Mouse (Mus musculus) monocyte, adult 2 months (primary cell): ENCODE results near the gene Cerk.
"Not testable (repeated sequence)": the region's sequence is repeated elsewhere in the genome, so short reads cannot be mapped to it uniquely, and the experiment has no call there.

ENCODE experiments used
- DNase-seq, 2 experiments: peaks; one replicate each; pipeline ENCODE4 v3.0.0; 2022; ENCODE audit warnings: low spot score in 2 of 2, low read depth in 1 of 2

Gene Cerk

DNA sequence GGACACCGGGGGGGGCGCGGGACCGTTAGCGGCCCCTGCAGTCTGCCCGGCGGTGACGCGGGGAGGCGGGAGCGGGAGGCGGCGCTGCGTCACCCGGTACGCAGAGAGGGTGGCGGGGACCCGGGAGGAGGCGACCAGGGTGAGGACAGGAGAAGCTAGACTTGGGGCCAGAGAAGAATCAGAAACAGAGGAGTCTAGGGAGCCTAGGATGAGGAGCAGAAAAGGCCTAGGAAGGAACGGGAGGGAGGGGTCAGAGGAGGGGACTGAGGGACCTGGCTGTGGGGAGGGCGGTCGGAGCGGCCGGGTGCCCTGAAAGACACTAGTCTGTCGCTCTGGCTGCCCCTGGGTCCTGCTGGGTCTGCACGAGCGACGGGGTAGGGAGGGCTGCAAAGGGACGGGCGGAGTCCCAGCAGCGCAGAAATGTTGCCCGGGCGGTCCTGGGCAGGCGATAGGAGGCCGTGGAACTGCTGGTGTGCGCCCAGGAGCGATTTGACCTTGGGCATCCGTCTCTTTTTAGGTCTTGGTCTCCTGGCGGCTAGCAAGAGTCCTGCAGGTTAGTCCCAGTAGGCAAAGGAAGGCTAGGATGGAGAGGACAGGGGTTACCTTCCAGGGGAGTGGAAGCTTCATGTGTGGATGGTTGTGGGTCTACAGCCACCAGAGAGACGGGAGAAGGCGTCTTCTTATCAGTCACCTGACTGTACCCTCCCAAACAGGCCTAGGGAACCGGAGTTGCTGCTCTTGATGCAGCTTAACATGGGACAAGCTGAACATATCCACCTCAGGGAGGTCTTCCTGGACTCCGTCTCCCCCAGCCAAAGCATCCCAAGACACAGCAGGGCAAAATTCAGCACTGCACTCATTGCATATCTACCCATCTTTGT, at the start of gene Cerk:
Cerk (minus strand) TSS at position 453 of the 881 bp plus-strand sequence.
- DNase-seq, result no peak

- DNase-seq, result no peak
Measured at GRCm38 (mm10) chr15:86234517-86235441, 48.8 kb upstream of the Cerk start.

DNA sequence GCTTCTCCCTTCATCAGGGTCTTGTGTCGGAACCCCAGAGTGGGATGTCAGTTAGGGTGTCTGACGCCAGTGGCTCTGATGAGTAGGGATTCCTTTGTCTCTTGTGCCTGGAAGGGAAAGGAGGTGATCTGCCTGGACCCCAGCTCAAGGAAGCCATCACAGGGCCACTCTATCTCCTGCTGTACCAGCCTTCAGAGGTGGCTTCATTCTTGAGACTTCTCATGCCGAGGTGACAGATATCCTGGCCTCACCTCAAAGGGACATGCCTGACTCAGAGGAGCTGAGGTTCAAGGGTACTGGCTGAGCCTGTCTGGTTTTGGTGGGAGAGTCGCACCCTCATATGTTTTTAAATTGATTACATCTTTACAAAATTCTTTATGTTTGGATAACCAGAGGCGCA, 48.1 kb upstream of the Cerk start:
- DNase-seq, result no peak

- no peak for DNase-seq
Measured at GRCm38 (mm10) chr15:86231831-86232512, 46.0 kb upstream of the Cerk start.

DNA sequence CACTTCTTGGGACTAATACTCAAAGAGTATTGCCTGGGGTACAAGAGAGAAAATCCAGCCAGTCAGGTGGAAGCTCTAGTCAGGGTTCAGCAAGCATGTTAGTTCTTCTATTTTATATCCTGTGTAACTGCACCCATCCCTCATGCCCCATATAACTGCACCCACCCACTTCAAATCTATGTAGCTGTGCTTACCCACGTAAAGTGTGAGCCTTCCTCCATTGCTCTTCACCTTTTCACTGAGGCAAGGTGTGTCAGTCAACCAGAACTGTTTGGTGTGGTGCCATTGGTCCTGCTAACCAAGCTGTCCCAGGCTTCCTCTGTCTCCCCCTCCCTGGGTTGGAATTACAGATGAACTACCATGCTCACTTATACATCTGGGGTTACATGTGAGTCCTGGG, 45.2 kb upstream of the Cerk start:
- DNase-seq, result no peak

DNA sequence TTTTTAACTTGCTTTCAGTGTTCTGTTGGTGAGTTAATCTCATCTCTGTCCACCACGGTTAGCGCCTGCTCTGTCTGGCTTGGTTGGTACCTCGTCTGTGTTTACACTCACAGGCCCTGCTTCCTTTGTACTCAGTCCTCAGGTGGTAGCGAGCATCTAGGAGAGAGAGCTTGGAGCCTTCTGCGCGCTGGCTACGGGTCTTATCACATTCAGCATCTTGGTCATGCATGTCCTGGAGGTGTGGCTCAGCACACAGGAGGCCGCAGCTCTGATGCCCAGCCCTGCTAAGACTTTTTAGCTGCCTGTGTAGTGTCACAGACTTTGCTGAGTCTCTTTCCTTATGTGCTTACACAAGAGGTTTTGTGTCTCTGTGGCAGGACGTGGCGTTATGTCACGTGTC, 43.7 kb upstream of the Cerk start:
- DNase-seq, result no peak

DNA sequence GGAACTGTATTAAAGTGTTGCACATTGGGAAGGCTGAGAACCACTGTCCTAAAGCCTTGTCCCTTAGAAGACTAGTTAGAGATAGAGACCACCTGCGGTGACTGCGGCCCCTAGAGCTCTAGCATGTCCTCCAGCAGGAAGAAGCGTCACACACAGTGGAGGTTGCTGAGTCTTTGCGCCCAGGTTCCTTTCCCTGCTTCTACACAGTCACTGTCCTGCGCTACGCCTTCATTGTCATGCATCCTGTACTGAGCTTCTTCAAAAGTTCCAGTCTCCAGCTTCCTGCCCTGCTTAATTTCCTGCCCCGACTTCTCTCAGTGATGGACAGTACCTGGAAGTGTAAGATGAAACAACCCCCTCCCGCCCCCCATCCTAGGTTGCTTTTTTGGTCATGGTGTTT, 43.1 kb upstream of the Cerk start:
- no peak for DNase-seq

DNA sequence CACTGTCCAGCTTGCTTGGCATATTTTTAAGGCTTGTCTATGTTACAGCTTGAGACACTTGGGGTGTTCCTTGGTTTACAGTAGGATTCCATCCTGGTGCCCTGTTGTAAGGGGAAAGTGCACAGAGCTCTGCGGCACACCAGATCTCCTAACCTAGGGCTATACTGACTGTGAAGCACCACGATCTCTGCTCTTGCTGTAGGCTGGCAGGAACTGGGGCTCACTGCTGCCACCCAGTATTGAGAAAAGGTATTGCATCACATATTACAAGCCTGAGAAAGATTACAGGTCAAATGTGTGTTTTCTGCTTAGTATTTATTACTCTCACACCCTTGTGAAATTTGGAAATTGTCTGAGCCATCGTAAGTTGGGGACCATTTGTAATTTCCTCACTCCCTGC, 42.2 kb upstream of the Cerk start:
- no peak for DNase-seq

DNA sequence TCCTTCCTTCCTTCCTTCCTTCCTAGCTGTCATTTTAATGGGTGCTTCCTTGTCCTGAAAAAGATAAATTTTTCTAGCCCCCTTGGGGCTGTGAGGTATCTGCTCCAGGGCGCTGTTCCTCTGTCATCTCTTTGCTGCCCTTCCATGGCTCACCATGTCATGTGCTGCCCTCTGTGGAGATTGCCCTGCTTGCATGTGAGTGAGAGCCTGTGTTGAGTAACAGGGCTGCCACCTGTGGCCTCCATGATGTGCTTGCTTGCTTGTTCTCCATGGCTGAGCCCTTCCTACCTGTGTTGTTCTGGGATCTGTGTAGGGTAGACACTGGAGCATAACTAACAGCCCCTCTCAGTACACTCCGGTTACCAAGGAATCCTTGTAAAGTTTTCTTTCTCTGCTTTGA, 41.0 kb upstream of the Cerk start:
- no peak for DNase-seq

- no peak for DNase-seq
Measured at GRCm38 (mm10) chr15:86226221-86226620, 40.3 kb upstream of the Cerk start.

- DNase-seq, result peak; percentile 57 to 66
Measured at GRCm38 (mm10) chr15:86224972-86225551, 39.1 kb upstream of the Cerk start.

DNA sequence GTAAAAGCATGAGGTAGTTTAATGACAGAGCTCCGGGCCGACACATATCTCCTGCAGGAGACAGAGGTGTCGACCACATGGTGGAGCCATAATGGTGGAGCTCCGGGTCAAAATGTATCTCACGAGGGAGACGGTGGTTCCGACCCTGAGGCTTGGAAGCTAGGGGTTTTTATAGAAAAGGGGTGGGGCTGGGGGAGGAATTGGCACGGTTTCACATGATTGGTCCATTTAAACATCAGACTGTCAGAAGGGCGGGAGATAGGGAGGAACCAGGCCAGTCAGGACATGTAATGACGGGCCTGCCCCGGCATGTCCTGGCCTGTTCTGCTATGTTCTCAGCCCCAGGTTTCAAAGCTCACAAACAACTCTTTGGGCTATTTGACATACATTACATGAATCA, 36.0 kb upstream of the Cerk start:
- not testable (repeated sequence) for DNase-seq

- no peak for DNase-seq
Measured at GRCm38 (mm10) chr15:86221369-86221768, 35.4 kb upstream of the Cerk start.

- no peak for DNase-seq
Measured at GRCm38 (mm10) chr15:86220715-86221114, 34.8 kb upstream of the Cerk start.

- DNase-seq, result no peak
Measured at GRCm38 (mm10) chr15:86220229-86220630, 34.3 kb upstream of the Cerk start.

GRCm38 (mm10) chr15:86219534-86220228, 33.7 kb upstream of the Cerk start:
- no peak for DNase-seq

GRCm38 (mm10) chr15:86216641-86217040, 30.7 kb upstream of the Cerk start:
- DNase-seq, result not testable (repeated sequence)

DNA sequence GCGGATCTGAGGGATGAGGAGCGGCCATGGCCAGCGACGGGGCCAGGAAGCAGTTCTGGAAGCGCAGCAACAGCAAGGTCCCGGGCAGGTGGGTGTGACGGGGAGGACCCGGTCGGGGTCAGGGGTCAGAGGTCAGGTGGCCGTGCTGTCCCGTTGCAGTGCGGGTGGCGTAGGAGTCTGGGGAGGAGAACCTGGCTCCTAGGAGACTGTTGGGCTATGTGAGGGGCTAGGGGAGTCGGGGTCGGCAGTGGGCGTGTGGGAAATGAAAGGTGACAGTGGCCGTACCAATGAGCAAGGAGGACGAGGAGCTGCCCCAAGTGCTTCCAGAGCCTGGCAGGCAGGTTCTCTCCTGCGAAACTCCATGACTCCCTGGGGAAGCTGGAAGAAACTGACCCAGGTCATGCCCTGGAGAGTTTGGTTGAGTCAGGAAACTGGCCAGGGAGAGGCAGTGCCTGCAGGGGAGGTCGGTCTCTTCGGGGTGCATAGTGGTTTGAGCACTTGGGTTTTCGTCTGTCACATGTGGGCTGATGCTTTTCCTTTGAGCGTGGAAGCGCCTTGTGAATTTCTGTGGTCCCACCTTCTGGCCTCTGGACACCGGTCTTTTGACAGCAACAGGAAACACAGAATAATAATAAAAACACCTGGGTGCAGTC, 28.7 kb upstream of the Cerk start:
- DNase-seq, result no peak

DNA sequence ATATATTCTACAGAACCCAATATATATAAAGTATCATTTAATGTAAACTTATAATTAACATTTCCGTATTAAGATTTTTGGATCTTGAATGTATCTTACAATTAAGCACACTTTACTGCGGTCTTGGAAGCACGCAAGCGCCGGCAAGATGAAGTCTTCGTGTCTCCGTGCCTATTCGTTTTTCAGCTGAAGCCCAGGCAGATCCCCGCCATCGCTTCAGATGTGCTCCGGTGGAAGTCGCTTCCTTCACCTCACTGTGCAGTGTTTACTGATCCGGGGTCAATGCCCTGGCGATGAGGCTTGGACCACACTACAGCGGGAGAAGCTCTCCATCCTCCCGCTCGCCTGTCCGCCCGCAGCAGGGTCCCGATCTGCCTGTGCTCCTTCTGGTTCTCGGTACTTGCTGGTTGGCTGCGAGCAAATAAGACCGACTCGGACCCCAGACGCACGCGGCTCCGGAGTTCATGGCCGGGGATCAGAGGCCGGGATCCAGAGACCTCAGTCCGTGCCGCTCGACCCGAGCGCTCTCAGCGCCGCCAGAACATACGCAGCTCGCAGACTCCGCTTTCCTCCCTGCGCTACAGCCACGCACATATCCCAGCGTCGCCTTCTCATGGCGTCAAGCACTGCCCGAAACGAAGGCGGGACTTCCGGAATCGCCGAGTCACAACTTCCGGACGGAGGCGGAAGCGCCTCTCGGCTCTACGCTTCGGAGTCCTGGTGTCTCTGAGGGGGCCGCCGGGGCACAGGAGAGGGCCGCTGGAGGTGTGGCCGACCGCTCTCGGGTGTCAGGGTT, 28.0 kb upstream of the Cerk start, which contains the start of gene Tbc1d22a:
Tbc1d22a (plus strand) TSS at position 707 of the 796 bp plus-strand sequence.
- DNase-seq, result peak; percentile 86 to 87
